Mouse (Mus musculus): ENCODE measurements at regions not wholly inside any gene's neighbourhood (a gene's known extent, or its start where the extent isn't known, plus 50 kb on each side); places are given as distances from the start of the nearest gene placed in this dataset.

- DNase-seq, result no peak
Observed at GRCm38 (mm10) chr17:9990744-9991143, 321.2 kb upstream of the Pabpc6 start.

GRCm38 (mm10) chr17:9981273-9981672 lies 311.8 kb upstream of the Pabpc6 start:
- no peak for DNase-seq

- no peak for DNase-seq
Observed at GRCm38 (mm10) chr17:9976866-9977421, 307.4 kb upstream of the Pabpc6 start.

GRCm38 (mm10) chr17:9975995-9976394 lies 306.5 kb upstream of the Pabpc6 start:
- no peak for DNase-seq

- DNase-seq, result no peak
Observed at GRCm38 (mm10) chr17:9975153-9975552, 305.6 kb upstream of the Pabpc6 start.

GRCm38 (mm10) chr17:9967988-9968387 lies 298.5 kb upstream of the Pabpc6 start:
- no peak for DNase-seq

GRCm38 (mm10) chr17:9962893-9963436 lies 293.4 kb upstream of the Pabpc6 start:
- DNase-seq, result no peak

GRCm38 (mm10) chr17:9948985-9949667 lies 279.6 kb upstream of the Pabpc6 start:
- no peak for DNase-seq

- no peak for DNase-seq
Observed at GRCm38 (mm10) chr17:9947609-9948008, 278.1 kb upstream of the Pabpc6 start.

- DNase-seq, result no peak
Observed at GRCm38 (mm10) chr17:9944513-9944912, 275.0 kb upstream of the Pabpc6 start.

- no peak for DNase-seq
Observed at GRCm38 (mm10) chr17:9942171-9942570, 272.7 kb upstream of the Pabpc6 start.

- DNase-seq, result no peak
Observed at GRCm38 (mm10) chr17:9939576-9939975, 270.1 kb upstream of the Pabpc6 start.

GRCm38 (mm10) chr17:9938426-9938825 lies 268.9 kb upstream of the Pabpc6 start:
- DNase-seq, result no peak

- DNase-seq, result no peak
Observed at GRCm38 (mm10) chr17:9937211-9937610, 267.7 kb upstream of the Pabpc6 start.

- DNase-seq, result no peak
Observed at GRCm38 (mm10) chr17:9932186-9932585, 262.7 kb upstream of the Pabpc6 start.

GRCm38 (mm10) chr17:9931526-9931925 lies 262.0 kb upstream of the Pabpc6 start:
- DNase-seq, result no peak

- no peak for DNase-seq
Observed at GRCm38 (mm10) chr17:9929448-9930088, 260.1 kb upstream of the Pabpc6 start.

- DNase-seq, result no peak
Observed at GRCm38 (mm10) chr17:9927724-9928123, 258.2 kb upstream of the Pabpc6 start.

- no peak for DNase-seq
Observed at GRCm38 (mm10) chr17:9926308-9926707, 256.8 kb upstream of the Pabpc6 start.

GRCm38 (mm10) chr17:9921326-9921725 lies 251.8 kb upstream of the Pabpc6 start:
- peak; percentile 10 for DNase-seq

- DNase-seq, result no peak
Observed at GRCm38 (mm10) chr17:9917031-9917430, 247.5 kb upstream of the Pabpc6 start.

GRCm38 (mm10) chr17:9910856-9911255 lies 241.3 kb upstream of the Pabpc6 start:
- no peak for DNase-seq

- DNase-seq, result no peak
Observed at GRCm38 (mm10) chr17:9907077-9907476, 237.6 kb upstream of the Pabpc6 start.
